Mouse (Mus musculus) frontal cortex, adult (tissue): ENCODE data around the gene Sufu.
A peak's percentile ranks its signal among the peaks of the same experiment; 100 is the strongest.

ENCODE experiments used
- ATAC-seq: cut with Nextera tagmentation; 2 replicates; pipeline ENCODE4 v1.9.2; 2017; ENCODE audit warnings: mild to moderate bottlenecking, moderate library complexity, mixed read lengths; ENCODE audit not compliant: low TSS enrichment

Sufu gene

GRCm38 (mm10) chr19:46463446-46463845 is 66.8 kb downstream of the Sufu start:
- ATAC-seq, result no peak

- ATAC-seq, result no peak
These were observed 69.5 kb downstream of the Sufu start for GRCm38 (mm10) chr19:46466160-46466559.

GRCm38 (mm10) chr19:46467051-46467503 is 70.4 kb downstream of the Sufu start:
- ATAC-seq, result no peak

- ATAC-seq, result no peak
These were observed 73.9 kb downstream of the Sufu start for GRCm38 (mm10) chr19:46470364-46471240.

GRCm38 (mm10) chr19:46471324-46472093 is 74.8 kb downstream of the Sufu start:
- no peak for ATAC-seq

- ATAC-seq, result no peak
These were observed 80.7 kb downstream of the Sufu start for GRCm38 (mm10) chr19:46477432-46477845.

- ATAC-seq, result no peak
These were observed 81.5 kb downstream of the Sufu start for GRCm38 (mm10) chr19:46478242-46478641.

GRCm38 (mm10) chr19:46478826-46479225 is 82.1 kb downstream of the Sufu start:
- no peak for ATAC-seq

GRCm38 (mm10) chr19:46479306-46480075 is 82.8 kb downstream of the Sufu start:
- no peak for ATAC-seq

- ATAC-seq, result no peak
These were observed 84.1 kb downstream of the Sufu start for GRCm38 (mm10) chr19:46480624-46481345.

- no peak for ATAC-seq
These were observed 84.7 kb downstream of the Sufu start for GRCm38 (mm10) chr19:46481352-46481751.

- no peak for ATAC-seq
These were observed 85.1 kb downstream of the Sufu start for GRCm38 (mm10) chr19:46481756-46482155.

- no peak for ATAC-seq
These were observed 86.3 kb downstream of the Sufu start for GRCm38 (mm10) chr19:46482896-46483516.

- peak; percentile 60 for ATAC-seq
These were observed 87.1 kb downstream of the Sufu start for GRCm38 (mm10) chr19:46483701-46484328.

GRCm38 (mm10) chr19:46484518-46484917 is 87.8 kb downstream of the Sufu start:
- peak; percentile 28; the same call in 1 of the 2 replicates for ATAC-seq

- ATAC-seq, result no peak
These were observed 89.2 kb downstream of the Sufu start for GRCm38 (mm10) chr19:46485847-46486246.

- ATAC-seq, result no peak
These were observed 90.0 kb downstream of the Sufu start for GRCm38 (mm10) chr19:46486709-46487108.

- no peak for ATAC-seq
These were observed 92.8 kb downstream of the Sufu start for GRCm38 (mm10) chr19:46489448-46489847.

- ATAC-seq, result no peak
These were observed 93.9 kb downstream of the Sufu start for GRCm38 (mm10) chr19:46490634-46491033.

GRCm38 (mm10) chr19:46495136-46495535 is 98.4 kb downstream of the Sufu start:
- no peak for ATAC-seq
